Mouse (Mus musculus) CD4-positive naive resting alpha-beta T cell, adult 57 days (primary cell): Measurements from ENCODE around the gene Dbndd1. TPM values are rescaled to one million over a fixed set of nuclear protein-coding genes. Genes with fewer than 3 reads are reported as not detected.

ENCODE experiments used
- total RNA-seq: library from RNA; stranded (reverse); gene quantifications from one replicate; pipeline ENCODE4 v1.2.4, GENCODE M21; 2023

Gene Dbndd1
- not detected for total RNA-seq

GRCm38 (mm10) chr8:123514781-123515539 lies at the start of gene Dbndd1:
Dbndd1 (minus strand) TSS chr8:123515463.

GRCm38 (mm10) chr8:123518667-123519066 lies 3.4 kb upstream of the Dbndd1 start, which contains the start of gene Gas8:
Gas8 (plus strand) TSS chr8:123518834.

DNA sequence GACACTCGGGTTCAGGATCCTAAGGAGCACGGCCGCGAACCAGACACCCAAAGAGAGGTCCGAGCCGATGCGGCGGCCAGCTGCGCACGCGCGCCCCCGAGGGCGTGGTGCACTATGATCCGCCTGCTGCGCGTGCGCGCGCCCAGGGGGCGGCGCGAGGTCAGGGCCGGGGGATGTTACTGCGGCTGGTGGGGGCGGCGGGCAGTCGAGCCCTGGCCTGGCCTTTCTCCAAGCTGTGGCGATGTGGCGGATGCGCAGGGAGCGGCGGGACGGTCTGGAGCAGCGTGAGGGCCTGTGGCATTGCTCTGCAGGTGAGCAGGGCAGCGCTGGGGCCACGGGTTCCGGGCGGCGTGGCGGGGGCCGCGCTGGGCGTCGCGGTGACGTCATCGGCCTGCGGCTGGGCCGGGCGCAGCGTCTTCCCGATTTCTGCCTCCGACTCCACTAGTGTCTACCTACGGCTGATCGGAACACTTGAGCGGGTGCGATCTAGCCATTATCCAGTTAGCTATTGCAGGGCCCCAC lies 37.5 kb downstream of the Dbndd1 start, which contains the start of gene Afg3l1:
TSS of gene Afg3l1 (plus strand) at position 167 of the 522 bp plus-strand sequence.

Other genes starting within 250 kb of the Dbndd1 start
- gene Fanca, start 196.9 kb downstream of the Dbndd1 start, total RNA-seq: 10.3 TPM
- not detected for gene Spire2, start 182.8 kb downstream of the Dbndd1 start, total RNA-seq
- 216 TPM for gene Tcf25, start 141.7 kb downstream of the Dbndd1 start, total RNA-seq
- gene Mc1r, start 108.4 kb downstream of the Dbndd1 start, total RNA-seq: 0.21 TPM
- gene Tubb3, start 104.0 kb downstream of the Dbndd1 start, total RNA-seq: 0.30 TPM
- gene Def8, start 91.9 kb downstream of the Dbndd1 start, total RNA-seq: 7.9 TPM
- 46.9 TPM for gene Afg3l1, start 37.6 kb downstream of the Dbndd1 start, total RNA-seq
- 3.9 TPM for gene Gas8, start 3.4 kb upstream of the Dbndd1 start, total RNA-seq
- gene Rhou, start 138.5 kb upstream of the Dbndd1 start, total RNA-seq: 0.27 TPM